Mouse (Mus musculus) thymus, postnatal 0 days (tissue): Measurements from ENCODE around the gene Bcl2l12. TPM values are rescaled to one million over a fixed set of nuclear protein-coding genes. Genes with fewer than 3 reads are reported as not detected.

Experiments used
- DNase-seq: peaks from one replicate; pipeline ENCODE4 v3.0.0-alpha.2; 2015; ENCODE audit warnings: low spot score
- polyA plus RNA-seq: library from polyadenylated mRNA; unstranded; fragments of >200 nt; fragmentation: Nextera tagmentation; extraction: Ambion mirVana; gene quantifications from 2 replicates; pipeline ENCODE4 v1.2.1, GENCODE M21; 2015

The Bcl2l12 gene
- polyA plus RNA-seq, 1 experiment from 2014 or later: 66.6 TPM

- DNase-seq: peak; percentile 86
Measured at GRCm38 (mm10) chr7:45017242-45018061, 18.9 kb upstream of the Bcl2l12 start, which contains the start of gene Rras. Rras (plus strand) TSS chr7:45017961.

GRCm38 (mm10) chr7:45016761-45017160, 18.2 kb upstream of the Bcl2l12 start:
- peak; percentile 18 for DNase-seq

- DNase-seq: peak; percentile 100
Measured at GRCm38 (mm10) chr7:45015957-45016612, 17.6 kb upstream of the Bcl2l12 start, which contains the start of gene Scaf1. Scaf1 (minus strand) TSS chr7:45016363.

- DNase-seq: no peak
Measured at GRCm38 (mm10) chr7:45015344-45015956, 16.9 kb upstream of the Bcl2l12 start.

DNA sequence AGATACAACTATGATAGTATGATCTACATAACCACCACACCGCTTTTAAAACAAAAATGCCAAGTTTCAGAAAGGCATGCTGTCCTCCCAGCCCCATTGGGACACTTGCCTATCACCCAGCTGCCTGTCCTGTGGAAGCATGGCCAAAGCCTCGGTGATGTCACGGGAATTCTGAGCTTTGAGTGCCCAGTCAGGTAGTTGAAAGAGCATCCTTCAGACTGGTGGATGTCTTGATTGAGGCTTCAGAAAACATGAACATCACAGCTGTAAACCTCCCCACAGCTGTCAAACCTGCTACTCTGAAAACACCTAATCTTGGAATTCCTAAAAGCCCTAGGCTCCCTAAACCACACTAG, 15.6 kb upstream of the Bcl2l12 start:
- no peak for DNase-seq

- DNase-seq: no peak
Measured at GRCm38 (mm10) chr7:45013366-45014095, 15.0 kb upstream of the Bcl2l12 start.

- no peak for DNase-seq
Measured at GRCm38 (mm10) chr7:45012824-45013223, 14.3 kb upstream of the Bcl2l12 start.

DNA sequence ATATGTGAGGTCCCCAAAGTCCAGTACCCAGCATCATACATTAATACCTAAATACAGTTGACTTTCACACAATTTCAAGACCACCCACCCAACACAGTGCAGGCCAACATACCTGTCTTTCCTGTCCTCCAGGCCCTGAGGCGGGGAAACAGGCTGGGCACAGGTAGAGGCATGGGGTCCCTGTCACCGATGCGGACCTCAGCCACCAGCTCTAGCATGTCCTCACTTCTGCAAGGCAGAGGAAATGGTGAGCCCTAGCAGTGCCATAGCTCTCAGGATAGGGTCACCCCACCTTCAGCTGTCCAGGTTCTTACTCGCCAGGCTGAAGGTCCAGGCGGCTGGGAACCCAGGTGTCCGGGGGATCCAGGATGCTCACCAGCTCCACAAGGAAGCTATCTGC, 13.5 kb upstream of the Bcl2l12 start:
- no peak for DNase-seq

DNA sequence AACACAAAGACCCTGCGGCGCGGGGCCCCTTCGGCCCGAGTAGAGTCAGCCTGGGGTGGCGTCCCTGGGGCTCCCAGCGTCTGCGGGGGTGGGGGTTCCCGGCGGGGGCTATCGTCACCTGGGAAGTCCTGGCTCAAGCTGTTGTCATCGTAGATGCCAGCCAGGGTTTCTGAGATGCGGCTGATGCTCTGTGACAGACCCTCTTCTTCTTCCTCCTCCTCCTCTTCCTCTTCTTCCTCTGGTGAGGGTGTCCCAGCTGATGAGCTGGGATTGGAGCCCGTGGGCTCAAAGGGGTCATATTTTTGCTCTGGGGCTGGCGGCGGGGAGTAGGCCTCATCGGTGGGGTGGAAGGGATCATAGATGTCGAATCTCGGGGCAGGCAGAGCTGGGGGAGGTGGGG, 9.9 kb upstream of the Bcl2l12 start:
- DNase-seq: no peak

- no peak for DNase-seq
Measured at GRCm38 (mm10) chr7:45007846-45008245, 9.3 kb upstream of the Bcl2l12 start.

- no peak for DNase-seq
Measured at GRCm38 (mm10) chr7:45007141-45007540, 8.6 kb upstream of the Bcl2l12 start.

DNA sequence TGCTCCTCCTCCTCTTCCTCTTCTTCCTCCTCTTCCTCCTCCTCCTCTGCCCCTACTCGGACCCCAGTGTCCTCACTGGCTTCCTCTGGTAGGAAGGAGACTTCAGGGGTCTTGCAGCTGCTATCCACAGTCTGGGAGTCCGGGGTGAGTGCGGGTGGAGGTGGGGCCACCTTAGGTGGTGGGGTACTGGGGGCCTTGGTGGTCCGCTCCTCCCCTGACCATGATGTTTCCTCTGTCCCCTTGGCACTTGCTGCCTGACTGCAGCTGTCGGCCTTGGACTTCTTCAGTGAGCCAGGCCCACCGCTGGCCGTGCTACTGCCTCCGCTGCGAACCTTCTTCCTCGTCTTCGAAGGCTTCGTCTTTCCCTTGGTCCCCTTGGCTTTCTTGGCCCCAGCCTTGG, 8.0 kb upstream of the Bcl2l12 start:
- DNase-seq: no peak

- DNase-seq: no peak
Measured at GRCm38 (mm10) chr7:45005321-45005992, 6.9 kb upstream of the Bcl2l12 start.

- no peak for DNase-seq
Measured at GRCm38 (mm10) chr7:45004546-45004945, 6.0 kb upstream of the Bcl2l12 start.

GRCm38 (mm10) chr7:45002440-45002839, 3.9 kb upstream of the Bcl2l12 start:
- no peak for DNase-seq

- no peak for DNase-seq
Measured at GRCm38 (mm10) chr7:45000539-45001114, 2.1 kb upstream of the Bcl2l12 start.

DNA sequence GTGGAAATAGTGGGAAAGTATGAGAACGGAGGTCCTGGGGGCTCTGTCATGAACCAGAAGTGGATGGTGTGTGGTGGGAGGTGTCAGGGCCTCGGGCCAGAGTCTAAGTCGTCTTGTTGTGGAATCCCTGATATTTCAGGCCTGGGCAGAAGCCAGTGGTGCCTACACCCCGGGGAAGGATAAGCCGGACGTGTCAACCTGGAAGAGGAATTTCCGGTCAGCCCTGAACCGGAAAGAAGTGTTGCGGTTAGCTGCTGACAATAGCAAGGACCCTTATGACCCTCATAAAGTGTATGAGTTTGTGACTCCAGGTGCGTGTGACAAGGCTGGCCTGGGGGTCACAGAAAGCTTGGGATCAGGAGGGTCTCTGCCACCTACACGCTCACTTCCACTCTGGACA, 1.2 kb upstream of the Bcl2l12 start:
- DNase-seq: no peak

- DNase-seq: no peak
Measured at GRCm38 (mm10) chr7:44997940-44998428, 528 bp downstream of the Bcl2l12 start.

GRCm38 (mm10) chr7:44997231-44997939, 1.1 kb downstream of the Bcl2l12 start, which contains the start of gene Irf3:
Irf3 (plus strand) TSS chr7:44997648.
- peak; percentile 99 for DNase-seq

GRCm38 (mm10) chr7:44996672-44997071, 1.8 kb downstream of the Bcl2l12 start:
- no peak for DNase-seq
